Mouse (Mus musculus) kidney, postnatal 0 days (tissue): ENCODE measurements around the gene Olfr1491. TPM values are rescaled to one million over a fixed set of nuclear protein-coding genes. Genes with fewer than 3 reads are reported as not detected.
A peak's percentile ranks its signal among the peaks of the same experiment; 100 is the strongest.

Experiments
- ATAC-seq: fragments of 200-750 bp; cut with Nextera tagmentation; replicated peaks from 2 replicates; pipeline ENCODE4 v1.8.0; 2017; ENCODE audit warnings: low read depth, moderate number of reproducible peaks, moderate TSS enrichment, moderate library complexity; ENCODE audit not compliant: low FRiP score
- DNase-seq: peaks from one replicate; pipeline ENCODE4 v3.0.0-alpha.2; 2016; ENCODE audit warnings: low spot score
- H3K27ac ChIP-seq: fragments of 300-500 bp; sonication (generic); 2 replicates; pipeline ENCODE4 v1.5.1; 2014; ENCODE audit warnings: mild to moderate bottlenecking
- H3K27me3 ChIP-seq: fragments of 300-500 bp; sonication (generic); 2 replicates; pipeline ENCODE4 v1.6.1; 2014; ENCODE audit warnings: low read length, mixed read lengths; ENCODE audit not compliant: insufficient read depth
- H3K36me3 ChIP-seq: fragments of 300-500 bp; sonication (generic); 2 replicates; pipeline ENCODE4 v1.6.1; 2014; ENCODE audit warnings: low read length, mixed read lengths; ENCODE audit not compliant: insufficient read depth
- H3K4me1 ChIP-seq: fragments of 300-500 bp; sonication (generic); replicated peaks from 2 replicates; pipeline ENCODE4 v1.6.1; 2014; ENCODE audit warnings: antibody characterized with exemption, low read length, mixed read lengths; ENCODE audit not compliant: insufficient read depth
- H3K4me2 ChIP-seq: fragments of 300-500 bp; sonication (generic); 2 replicates; pipeline ENCODE4 v1.6.1; 2014; ENCODE audit warnings: mild to moderate bottlenecking, low read length, moderate library complexity, mixed read lengths
- H3K4me3 ChIP-seq: fragments of 300-500 bp; sonication (generic); replicated peaks from 2 replicates; pipeline ENCODE4 v1.5.1; 2014; ENCODE audit warnings: low read depth, low read length
- H3K9ac ChIP-seq: fragments of 300-500 bp; sonication (generic); 2 replicates; pipeline ENCODE4 v1.6.1; 2014; ENCODE audit warnings: low read depth, low read length
- H3K9me3 ChIP-seq: fragments of 300-500 bp; sonication (generic); replicated peaks from 2 replicates; pipeline ENCODE4 v1.6.1; 2016; ENCODE audit warnings: low read length, inconsistent platforms, mixed read lengths
- CTCF ChIP-seq: IDR thresholded peaks from 2 replicates; pipeline ENCODE4 v1.5.1; 2016; ENCODE audit warnings: antibody characterized with exemption, low read depth, mild to moderate bottlenecking, moderate library complexity
- WGBS: fragments of 180-500 bp; shearing (Covaris S2); extraction: QIAGEN DNeasy Blood & Tissue Kit; methylation state at CpG from one replicate; pipeline ENCODE4 v1.1.7; 2014; 5-methylcytosine and 5-hydroxymethylcytosine counted together
- polyA plus RNA-seq: library from polyadenylated mRNA; unstranded; fragments of >200 nt; fragmentation: Nextera tagmentation; extraction: Ambion mirVana; gene quantifications from 2 replicates; pipeline ENCODE4 v1.2.1, GENCODE M21; 2015

Gene Olfr1491
- polyA plus RNA-seq: not detected in 2 replicates

DNA sequence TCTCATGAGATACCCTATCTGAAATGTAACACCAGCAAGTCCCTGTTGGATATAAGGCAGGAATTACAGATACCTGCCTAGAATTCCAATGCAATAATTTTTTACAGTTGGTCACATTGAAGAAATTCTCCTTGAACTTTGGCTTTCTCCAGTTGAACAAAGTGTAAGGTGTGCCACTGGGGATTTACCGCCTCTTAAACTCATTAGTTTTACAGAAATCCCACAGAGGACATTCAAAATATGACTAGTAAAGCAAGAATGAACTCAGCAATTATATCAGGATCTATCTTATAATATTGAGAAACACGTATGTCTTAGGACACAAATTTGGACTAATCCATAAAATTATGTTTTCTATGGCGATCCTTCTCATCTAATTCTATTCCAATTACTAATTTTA lies at the start of gene Olfr1491:
Olfr1491 (plus strand) TSS at position 301 of the 400 bp plus-strand sequence.
- Histone ChIP-seq H3K4me1 (no peaks in the 10 kb centered on the region), H3K4me2 (no peak within 1 kb of the TSS), H3K27ac (no peak within 1 kb of the TSS), H3K36me3 (no peaks in the 10 kb centered on the region), H3K27me3 (no peaks in the 10 kb centered on the region), H3K9me3 (no peaks in the 10 kb centered on the region), H3K4me3 (no peak within 1 kb of the TSS), H3K9ac (no peak within 1 kb of the TSS)
- DNase-seq (no peak), ATAC-seq (no peak)
- TF ChIP-seq CTCF: no peak
- WGBS: 72% methylated on average over 3 of the region's 3 CpGs

DNA sequence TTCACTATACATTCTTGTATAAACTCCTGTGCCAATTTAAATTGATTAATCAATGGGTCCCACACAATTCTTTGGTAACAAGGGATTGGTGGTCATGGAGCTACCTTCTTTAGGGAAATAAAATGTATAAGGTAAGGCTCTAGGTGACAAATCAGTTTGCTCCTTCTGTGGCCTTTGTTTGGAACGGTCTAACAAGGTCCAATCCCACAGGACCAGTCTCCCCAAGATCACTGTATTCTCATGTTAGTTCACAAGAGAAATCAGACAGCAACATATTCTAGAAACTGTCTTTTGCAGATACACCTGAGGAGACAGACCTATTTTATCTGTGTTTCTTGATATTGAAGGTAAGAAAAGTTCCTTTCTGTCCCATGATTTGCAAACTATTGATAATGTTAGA lies 46.3 kb upstream of the Olfr1491 start, which contains the start of gene Olfr1490:
Olfr1490 (plus strand) TSS at position 301 of the 400 bp plus-strand sequence.
- no peaks in the 10 kb centered on the region for H3K27me3 ChIP-seq
- H3K4me1 ChIP-seq: no peaks in the 10 kb centered on the region
- WGBS: 68% methylated on average over 1 of the region's 1 CpGs
- no peak for DNase-seq
- no peak for ATAC-seq
- no peak within 1 kb of the TSS for H3K27ac ChIP-seq
- no peak within 1 kb of the TSS for H3K4me2 ChIP-seq
- no peak for TF ChIP-seq CTCF
- H3K9me3 ChIP-seq: no peaks in the 10 kb centered on the region
- H3K9ac ChIP-seq: no peak within 1 kb of the TSS
- no peak within 1 kb of the TSS for H3K4me3 ChIP-seq
- no peaks in the 10 kb centered on the region for H3K36me3 ChIP-seq

DNA sequence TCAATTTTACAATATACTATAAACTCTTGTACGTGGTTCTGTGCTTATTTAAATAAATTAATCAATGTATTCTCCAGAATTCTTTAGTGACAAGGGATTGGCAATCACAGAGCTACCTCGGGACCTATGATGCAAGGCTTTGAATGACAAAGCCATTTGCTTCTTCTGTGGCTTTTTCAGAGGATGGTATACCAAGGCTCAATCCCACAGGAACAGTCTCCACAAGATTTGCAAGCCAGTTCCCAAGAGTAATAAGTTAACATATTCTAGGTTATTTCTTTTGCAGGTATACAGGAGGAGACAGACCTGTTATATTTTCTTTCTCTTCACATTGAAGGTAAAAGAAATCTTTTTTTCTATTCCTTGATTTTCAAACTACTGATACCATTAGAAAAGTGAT lies 25.9 kb downstream of the Olfr1491 start, which contains the start of gene Olfr1493-ps1:
Olfr1493-ps1 (plus strand) TSS at position 301 of the 400 bp plus-strand sequence.
- Histone ChIP-seq H3K4me3 (no peak within 1 kb of the TSS), H3K9ac (no peak within 1 kb of the TSS), H3K36me3 (no peaks in the 10 kb centered on the region), H3K27me3 (no peaks in the 10 kb centered on the region), H3K9me3 (no peaks in the 10 kb centered on the region), H3K27ac (no peak within 1 kb of the TSS), H3K4me1 (no peaks in the 10 kb centered on the region), H3K4me2 (no peak within 1 kb of the TSS)
- 53% methylated on average over 2 of the region's 2 CpGs for WGBS
- no peak for ATAC-seq
- no peak for DNase-seq
- no peak for TF ChIP-seq CTCF

DNA sequence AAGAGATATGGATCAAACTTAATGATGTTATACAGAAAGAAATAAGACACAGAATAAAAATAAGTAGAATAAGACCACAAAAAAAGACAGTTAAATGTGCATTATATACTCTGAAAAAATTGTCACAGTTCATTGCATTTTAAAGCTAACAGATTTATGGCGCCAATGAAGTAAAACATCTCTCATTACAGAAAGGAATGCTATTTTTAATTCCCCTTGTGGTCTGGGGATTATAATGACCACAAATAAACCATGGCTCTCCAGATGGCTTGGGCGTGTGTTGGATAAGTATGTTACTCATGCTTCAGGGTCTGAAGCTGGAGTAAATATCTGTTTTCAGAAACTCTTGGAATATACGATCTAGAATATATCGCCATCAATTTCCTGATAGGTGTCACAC lies 42.4 kb downstream of the Olfr1491 start, which contains the start of gene Olfr1494:
Olfr1494 (plus strand) TSS at position 301 of the 400 bp plus-strand sequence.
- ATAC-seq: no peak
- Histone ChIP-seq H3K9ac (no peak within 1 kb of the TSS), H3K27ac (no peak within 1 kb of the TSS), H3K4me1 (no peaks in the 10 kb centered on the region), H3K4me3 (no peak within 1 kb of the TSS), H3K4me2 (no peak within 1 kb of the TSS), H3K27me3 (no peaks in the 10 kb centered on the region), H3K36me3 (no peaks in the 10 kb centered on the region), H3K9me3 (no peaks in the 10 kb centered on the region)
- TF ChIP-seq CTCF: no peak
- DNase-seq: peak; percentile 0
- 75% methylated on average over 4 of the region's 4 CpGs for WGBS

DNA sequence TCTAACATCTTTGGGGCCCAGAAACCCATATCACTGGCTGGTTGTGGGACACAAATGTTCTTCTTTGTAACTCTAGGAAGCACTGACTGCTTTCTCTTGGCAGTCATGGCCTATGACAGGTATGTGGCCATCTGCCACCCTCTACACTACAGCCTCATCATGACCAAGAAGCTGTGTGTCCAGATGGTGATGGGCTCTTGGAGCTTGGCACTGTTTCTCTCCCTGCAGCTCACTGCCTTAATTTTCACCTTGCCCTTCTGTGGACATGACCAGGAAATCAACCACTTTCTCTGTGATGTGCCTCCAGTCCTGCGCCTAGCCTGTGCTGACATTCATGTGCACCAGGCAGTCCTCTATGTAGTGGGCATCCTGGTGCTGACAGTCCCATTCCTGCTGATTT lies 52.3 kb downstream of the Olfr1491 start:
- DNase-seq (no peak), ATAC-seq (no peak)
- no peak overlapping the region for H3K4me3 ChIP-seq
- no peaks in the 10 kb centered on the region for H3K4me1 ChIP-seq
- no peak overlapping the region for H3K9ac ChIP-seq
- no peaks in the 10 kb centered on the region for H3K36me3 ChIP-seq
- H3K27ac ChIP-seq: no peak overlapping the region
- WGBS: 91% methylated on average over 1 of the region's 1 CpGs
- H3K9me3 ChIP-seq: no peaks in the 10 kb centered on the region
- no peak for TF ChIP-seq CTCF
- no peaks in the 10 kb centered on the region for H3K27me3 ChIP-seq
- no peak overlapping the region for H3K4me2 ChIP-seq

Other genes starting within 250 kb of the Olfr1491 start
- not detected in 2 replicates for gene Olfr1472, start 241.2 kb upstream of the Olfr1491 start, polyA plus RNA-seq
- not detected in 2 replicates for gene Olfr1474, start 227.7 kb upstream of the Olfr1491 start, polyA plus RNA-seq
- not detected in 2 replicates for gene Olfr1475, start 217.1 kb upstream of the Olfr1491 start, polyA plus RNA-seq
- gene Olfr1477, start 196.7 kb upstream of the Olfr1491 start, polyA plus RNA-seq: not detected in 2 replicates
- gene Olfr1480, start 169.4 kb upstream of the Olfr1491 start, polyA plus RNA-seq: not detected in 2 replicates
- not detected in 2 replicates for gene Olfr1484, start 113.8 kb upstream of the Olfr1491 start, polyA plus RNA-seq
- gene Olfr1487, start 79.9 kb upstream of the Olfr1491 start, polyA plus RNA-seq: not detected in 2 replicates
- not detected in 2 replicates for gene Olfr1489, start 65.6 kb upstream of the Olfr1491 start, polyA plus RNA-seq
- not detected in 2 replicates for gene Olfr1490, start 46.2 kb upstream of the Olfr1491 start, polyA plus RNA-seq
- not detected in 2 replicates for gene Olfr1493-ps1, start 26.0 kb downstream of the Olfr1491 start, polyA plus RNA-seq
- not detected in 2 replicates for gene Olfr1494, start 42.5 kb downstream of the Olfr1491 start, polyA plus RNA-seq
- gene Olfr1495, start 67.3 kb downstream of the Olfr1491 start, polyA plus RNA-seq: not detected in 2 replicates
- not detected in 2 replicates for gene Olfr1496, start 80.6 kb downstream of the Olfr1491 start, polyA plus RNA-seq
- gene Olfr1497, start 100.9 kb downstream of the Olfr1491 start, polyA plus RNA-seq: not detected in 2 replicates
- not detected in 2 replicates for gene Olfr1499, start 122.2 kb downstream of the Olfr1491 start, polyA plus RNA-seq
- gene Olfr1500, start 133.2 kb downstream of the Olfr1491 start, polyA plus RNA-seq: not detected in 2 replicates
- not detected in 2 replicates for gene Olfr1501, start 153.4 kb downstream of the Olfr1491 start, polyA plus RNA-seq
- gene Olfr1502, start 164.5 kb downstream of the Olfr1491 start, polyA plus RNA-seq: not detected in 2 replicates
- gene Olfr1504, start 200.7 kb downstream of the Olfr1491 start, polyA plus RNA-seq: not detected in 2 replicates
- gene Olfr1505, start 216.3 kb downstream of the Olfr1491 start, polyA plus RNA-seq: not detected in 2 replicates